Mouse (Mus musculus): ENCODE measurements at regions not wholly inside any gene's neighbourhood (a gene's known extent, or its start where the extent isn't known, plus 50 kb on each side); places are given as distances from the start of the nearest gene placed in this dataset.

- whole genome bisulfite sequencing = 79% methylated on average over 5 of the region's 5 CpGs
- no peaks in the 10 kb centered on the region for H3K36me3 ChIP-seq (ENCODE audit: control insufficient read depth, insufficient read depth, low read length)
- no peak overlapping the region for H3K27ac ChIP-seq (ENCODE audit: insufficient read depth, low read length)
- TF ChIP-seq CTCF (IDR thresholded peaks at IDR 0.05; ENCODE audit: extremely low read depth, insufficient read depth, insufficient read length, insufficient replicate concordance) (no peak), POLR2A (IDR thresholded peaks at IDR 0.05; ENCODE audit: low read depth, low read length) (no peak)
- no peak for DNase-seq (ENCODE audit: low read depth in 1 of 2, low spot score in 2 of 2)
- H3K27me3 ChIP-seq (ENCODE audit: control insufficient read depth, insufficient read depth, low read length) = no peaks in the 10 kb centered on the region
- no peak overlapping the region for H3K4me3 ChIP-seq (ENCODE audit: extremely low read depth, insufficient read depth, insufficient read length)
- no peaks in the 10 kb centered on the region for H3K4me1 ChIP-seq (ENCODE audit: control insufficient read depth, insufficient read depth, insufficient read length)
Measured at GRCm38 (mm10) chr4:124542696-124543095, 67.9 kb downstream of the 3100002H09Rik start.

GRCm38 (mm10) chr4:124538471-124538870 is 72.1 kb downstream of the 3100002H09Rik start:
- Histone ChIP-seq H3K27ac (ENCODE audit: insufficient read depth, low read length) (no peak overlapping the region), H3K4me1 (ENCODE audit: control insufficient read depth, insufficient read depth, insufficient read length) (no peaks in the 10 kb centered on the region), H3K27me3 (ENCODE audit: control insufficient read depth, insufficient read depth, low read length) (no peaks in the 10 kb centered on the region), H3K4me3 (ENCODE audit: extremely low read depth, insufficient read depth, insufficient read length) (no peak overlapping the region), H3K36me3 (ENCODE audit: control insufficient read depth, insufficient read depth, low read length) (no peaks in the 10 kb centered on the region)
- DNase-seq (ENCODE audit: low read depth in 1 of 2, low spot score in 2 of 2) = no peak
- WGBS = 87% methylated on average over 5 of the region's 5 CpGs
- no peak for TF ChIP-seq CTCF (IDR thresholded peaks at IDR 0.05; ENCODE audit: extremely low read depth, insufficient read depth, insufficient read length, insufficient replicate concordance)
- no peak for TF ChIP-seq POLR2A (IDR thresholded peaks at IDR 0.05; ENCODE audit: low read depth, low read length)

GRCm38 (mm10) chr4:124537681-124538080 is 72.9 kb downstream of the 3100002H09Rik start:
- TF ChIP-seq POLR2A (IDR thresholded peaks at IDR 0.05; ENCODE audit: low read depth, low read length) = no peak
- no peak for TF ChIP-seq CTCF (IDR thresholded peaks at IDR 0.05; ENCODE audit: extremely low read depth, insufficient read depth, insufficient read length, insufficient replicate concordance)
- H3K4me1 ChIP-seq (ENCODE audit: control insufficient read depth, insufficient read depth, insufficient read length) = no peaks in the 10 kb centered on the region
- 78% methylated on average over 5 of the region's 5 CpGs for WGBS

GRCm38 (mm10) chr4:124533614-124534013 is 77.0 kb downstream of the 3100002H09Rik start:
- WGBS = 68% methylated on average over 6 of the region's 6 CpGs
- no peak overlapping the region for H3K4me3 ChIP-seq (ENCODE audit: extremely low read depth, insufficient read depth, insufficient read length)
- DNase-seq (ENCODE audit: low read depth in 1 of 2, low spot score in 2 of 2) = no peak
- no peaks in the 10 kb centered on the region for H3K27me3 ChIP-seq (ENCODE audit: control insufficient read depth, insufficient read depth, low read length)
- TF ChIP-seq POLR2A (IDR thresholded peaks at IDR 0.05; ENCODE audit: low read depth, low read length) (no peak), CTCF (IDR thresholded peaks at IDR 0.05; ENCODE audit: extremely low read depth, insufficient read depth, insufficient read length, insufficient replicate concordance) (no peak)
- no peaks in the 10 kb centered on the region for H3K4me1 ChIP-seq (ENCODE audit: control insufficient read depth, insufficient read depth, insufficient read length)
- no peaks in the 10 kb centered on the region for H3K36me3 ChIP-seq (ENCODE audit: control insufficient read depth, insufficient read depth, low read length)
- no peak overlapping the region for H3K27ac ChIP-seq (ENCODE audit: insufficient read depth, low read length)

More at GRCm38 (mm10) chr4:124537681-124538080, 72.9 kb downstream of the 3100002H09Rik start:
- H3K27me3 ChIP-seq (ENCODE audit: control insufficient read depth, insufficient read depth, low read length) = no peaks in the 10 kb centered on the region
- no peak overlapping the region for H3K4me3 ChIP-seq (ENCODE audit: extremely low read depth, insufficient read depth, insufficient read length)
- H3K36me3 ChIP-seq (ENCODE audit: control insufficient read depth, insufficient read depth, low read length) = no peaks in the 10 kb centered on the region
- no peak for DNase-seq (ENCODE audit: low read depth in 1 of 2, low spot score in 2 of 2)
- no peak overlapping the region for H3K27ac ChIP-seq (ENCODE audit: insufficient read depth, low read length)

DNA sequence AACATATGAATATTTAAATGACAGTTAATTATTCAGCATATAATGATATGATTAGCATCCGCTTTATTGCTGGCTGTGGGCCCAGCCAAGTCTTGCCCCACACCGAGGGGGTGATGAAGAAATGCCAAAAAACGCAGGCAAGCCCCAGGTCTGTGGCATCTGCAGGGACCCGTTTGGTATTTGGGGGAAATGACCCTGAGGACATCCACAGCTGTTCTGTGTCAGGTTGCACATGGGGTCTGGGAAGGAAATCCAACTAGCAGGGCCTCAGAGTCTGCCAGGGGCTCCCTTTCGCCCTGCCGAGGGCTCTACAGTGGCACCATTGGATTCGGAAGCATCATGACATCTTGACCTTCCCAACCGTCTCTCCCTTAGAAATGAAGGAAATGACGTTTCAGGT is 80.0 kb downstream of the 3100002H09Rik start:
- Histone ChIP-seq H3K4me3 (ENCODE audit: extremely low read depth, insufficient read depth, insufficient read length) (no peak overlapping the region), H3K27ac (ENCODE audit: insufficient read depth, low read length) (no peak overlapping the region), H3K27me3 (ENCODE audit: control insufficient read depth, insufficient read depth, low read length) (no peaks in the 10 kb centered on the region), H3K4me1 (ENCODE audit: control insufficient read depth, insufficient read depth, insufficient read length) (no peaks in the 10 kb centered on the region), H3K36me3 (ENCODE audit: control insufficient read depth, insufficient read depth, low read length) (no peaks in the 10 kb centered on the region)
- TF ChIP-seq POLR2A (IDR thresholded peaks at IDR 0.05; ENCODE audit: low read depth, low read length) (no peak), CTCF (IDR thresholded peaks at IDR 0.05; ENCODE audit: extremely low read depth, insufficient read depth, insufficient read length, insufficient replicate concordance) (no peak)
- WGBS = 87% methylated on average over 9 of the region's 9 CpGs
- DNase-seq (ENCODE audit: low read depth in 1 of 2, low spot score in 2 of 2) = no peak

DNA sequence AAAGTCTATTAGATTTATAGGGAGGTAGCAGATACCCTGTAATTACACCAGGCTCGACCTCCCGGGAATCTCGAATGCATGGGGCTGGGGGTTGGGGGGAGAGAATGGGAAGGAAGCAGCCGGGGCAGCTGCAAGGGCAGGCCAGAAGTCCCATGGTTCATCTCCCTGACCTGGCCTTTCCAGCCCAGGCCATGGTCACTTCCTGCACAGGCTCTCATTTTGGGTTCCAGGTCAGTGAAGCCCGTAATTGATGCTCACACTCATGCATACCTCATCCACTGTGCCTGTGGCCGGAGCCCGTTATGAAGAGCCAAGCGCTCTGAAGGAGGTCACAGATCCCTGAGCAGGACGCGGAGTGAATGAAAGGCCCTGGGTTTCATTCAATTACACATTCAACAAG is 83.8 kb downstream of the 3100002H09Rik start:
- 60% methylated on average over 10 of the region's 10 CpGs for WGBS
- no peaks in the 10 kb centered on the region for H3K27me3 ChIP-seq (ENCODE audit: control insufficient read depth, insufficient read depth, low read length)
- H3K36me3 ChIP-seq (ENCODE audit: control insufficient read depth, insufficient read depth, low read length) = no peaks in the 10 kb centered on the region
- H3K4me1 ChIP-seq (ENCODE audit: control insufficient read depth, insufficient read depth, insufficient read length) = no peaks in the 10 kb centered on the region
- no peak overlapping the region for H3K4me3 ChIP-seq (ENCODE audit: extremely low read depth, insufficient read depth, insufficient read length)
- no peak for DNase-seq (ENCODE audit: low read depth in 1 of 2, low spot score in 2 of 2)
- no peak overlapping the region for H3K27ac ChIP-seq (ENCODE audit: insufficient read depth, low read length)
- TF ChIP-seq POLR2A (IDR thresholded peaks at IDR 0.05; ENCODE audit: low read depth, low read length) (no peak), CTCF (IDR thresholded peaks at IDR 0.05; ENCODE audit: extremely low read depth, insufficient read depth, insufficient read length, insufficient replicate concordance) (no peak)

GRCm38 (mm10) chr4:124526362-124526761 is 84.2 kb downstream of the 3100002H09Rik start:
- WGBS = 77% methylated on average over 9 of the region's 9 CpGs
- TF ChIP-seq POLR2A (IDR thresholded peaks at IDR 0.05; ENCODE audit: low read depth, low read length) (no peak), CTCF (IDR thresholded peaks at IDR 0.05; ENCODE audit: extremely low read depth, insufficient read depth, insufficient read length, insufficient replicate concordance) (no peak)
- H3K4me3 ChIP-seq (ENCODE audit: extremely low read depth, insufficient read depth, insufficient read length) = no peak overlapping the region
- H3K27me3 ChIP-seq (ENCODE audit: control insufficient read depth, insufficient read depth, low read length) = no peaks in the 10 kb centered on the region
- no peaks in the 10 kb centered on the region for H3K4me1 ChIP-seq (ENCODE audit: control insufficient read depth, insufficient read depth, insufficient read length)
- DNase-seq (ENCODE audit: low read depth in 1 of 2, low spot score in 2 of 2) = no peak
- H3K36me3 ChIP-seq (ENCODE audit: control insufficient read depth, insufficient read depth, low read length) = no peaks in the 10 kb centered on the region
- H3K27ac ChIP-seq (ENCODE audit: insufficient read depth, low read length) = no peak overlapping the region

Measured in spleen, adult 2 months (tissue).